Mouse (Mus musculus) liver, embryonic 11.5 days (tissue): ENCODE results near the gene Pjvk. TPM values are rescaled to one million over a fixed set of nuclear protein-coding genes. Genes with fewer than 3 reads are reported as not detected.

Source experiments
- ATAC-seq: fragments of 200-750 bp; cut with Nextera tagmentation; replicated peaks from 2 replicates; pipeline ENCODE4 v1.8.0; 2017; ENCODE audit warnings: moderate number of reproducible peaks, mild to moderate bottlenecking, moderate TSS enrichment, moderate library complexity; ENCODE audit not compliant: low FRiP score
- DNase-seq: peaks from one replicate; pipeline ENCODE4 v3.0.0-alpha.2; 2017; ENCODE audit warnings: low spot score
- H3K27ac ChIP-seq: fragments of 300-500 bp; sonication (generic); 2 replicates; pipeline ENCODE4 v1.5.1; 2014; ENCODE audit warnings: mild to moderate bottlenecking, low read depth, low read length, control low read depth
- H3K27me3 ChIP-seq: fragments of 300-500 bp; sonication (generic); replicated peaks from 2 replicates; pipeline ENCODE4 v1.6.1; 2014; ENCODE audit warnings: low read length, mixed read lengths; ENCODE audit not compliant: control insufficient read depth, insufficient read depth
- H3K36me3 ChIP-seq: fragments of 300-500 bp; sonication (generic); 2 replicates; pipeline ENCODE4 v1.6.1; 2014; ENCODE audit warnings: mild to moderate bottlenecking, low read length, moderate library complexity, mixed read lengths; ENCODE audit not compliant: control insufficient read depth, insufficient read depth
- H3K4me1 ChIP-seq: fragments of 300-500 bp; sonication (generic); replicated peaks from 2 replicates; pipeline ENCODE4 v1.6.1; 2014; ENCODE audit warnings: low read length, mixed read lengths; ENCODE audit not compliant: control insufficient read depth, insufficient read depth
- H3K4me2 ChIP-seq: fragments of 300-500 bp; sonication (generic); 2 replicates; pipeline ENCODE4 v1.6.1; 2014; ENCODE audit warnings: mild to moderate bottlenecking, control low read depth, moderate library complexity
- H3K4me3 ChIP-seq: fragments of 300-500 bp; sonication (generic); 2 replicates; pipeline ENCODE4 v1.5.1; 2014; ENCODE audit warnings: low read depth, low read length, control low read depth
- H3K9ac ChIP-seq: fragments of 300-500 bp; sonication (generic); 2 replicates; pipeline ENCODE4 v1.6.1; 2014; ENCODE audit warnings: low read depth, low read length, control low read depth
- H3K9me3 ChIP-seq: fragments of 300-500 bp; sonication (generic); 2 replicates; pipeline ENCODE4 v1.6.1; 2016; ENCODE audit warnings: low read length, inconsistent platforms, mixed read lengths; ENCODE audit not compliant: control insufficient read depth
- whole genome bisulfite sequencing: fragments of 180-500 bp; shearing (Covaris S2); extraction: QIAGEN DNeasy Blood & Tissue Kit; methylation state at CpG from one replicate; pipeline ENCODE4 v1.1.7; 2014; 5-methylcytosine and 5-hydroxymethylcytosine counted together
- polyA plus RNA-seq: library from polyadenylated mRNA; unstranded; fragments of >200 nt; fragmentation: Nextera tagmentation; extraction: Ambion mirVana; gene quantifications from 2 replicates; pipeline ENCODE4 v1.2.1, GENCODE M21; 2014

Pjvk gene
- polyA plus RNA-seq, result 0.18 TPM in 1 of 2 replicates, not detected in the other

DNA sequence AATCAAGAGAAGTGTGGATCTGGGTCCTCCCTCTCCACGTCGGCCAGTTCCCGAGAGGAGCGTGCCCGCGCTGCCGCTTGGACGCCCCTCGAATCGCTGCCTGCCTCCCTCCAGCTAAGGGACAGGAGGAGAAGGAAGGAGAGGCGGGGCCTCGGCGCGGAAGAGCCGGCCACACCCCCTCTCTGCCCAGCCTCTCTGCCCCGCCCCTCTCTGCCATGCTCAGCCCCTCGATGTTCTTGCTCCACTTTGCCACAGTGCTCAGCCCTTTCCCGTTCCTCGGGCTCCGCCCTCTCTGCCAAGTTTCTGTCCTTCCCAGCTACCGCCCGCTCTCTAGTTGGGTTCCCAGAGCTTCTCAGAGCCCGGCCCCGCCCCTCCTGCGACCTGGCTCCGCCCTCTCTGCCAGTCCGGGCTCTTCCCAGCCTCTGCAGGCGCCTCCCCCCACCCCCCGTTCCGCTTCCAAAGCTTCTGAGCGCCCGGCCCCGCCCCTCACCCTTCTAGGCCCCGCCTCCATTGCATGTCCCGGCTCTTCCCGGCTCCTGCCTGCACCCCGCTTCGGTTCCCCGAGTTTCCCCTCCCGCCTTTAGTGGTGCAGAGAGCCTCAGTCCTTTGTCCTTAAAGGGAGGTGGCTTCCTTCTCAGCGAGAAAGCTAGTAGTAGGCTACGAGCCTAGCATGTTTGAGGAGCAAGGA, at the start of gene Pjvk, which contains the start of gene Prkra:
Gene Pjvk (plus strand): TSS at position 594 of the 688 bp plus-strand sequence.
Gene Prkra (minus strand): TSS at position 133 of the 688 bp plus-strand sequence.
- under 1% methylated on average over 42 of the region's 42 CpGs for WGBS
- peak within 1 kb of the TSS; percentile 77 for H3K9ac ChIP-seq
- H3K27ac ChIP-seq, result peak within 1 kb of the TSS; percentile 58; the same call in 1 of the 2 replicates
- peak within 1 kb of the TSS; percentile 96 for H3K4me2 ChIP-seq
- DNase-seq (peak; percentile 98), ATAC-seq (peak; percentile 95)
- peaks cover 9% of the 10 kb centered on the region; the same call in 1 of the 2 replicates for H3K4me1 ChIP-seq
- H3K9me3 ChIP-seq, result no peaks in the 10 kb centered on the region
- H3K36me3 ChIP-seq, result no peaks in the 10 kb centered on the region
- H3K4me3 ChIP-seq, result peak within 1 kb of the TSS; percentile 70
- no peaks in the 10 kb centered on the region for H3K27me3 ChIP-seq

DNA sequence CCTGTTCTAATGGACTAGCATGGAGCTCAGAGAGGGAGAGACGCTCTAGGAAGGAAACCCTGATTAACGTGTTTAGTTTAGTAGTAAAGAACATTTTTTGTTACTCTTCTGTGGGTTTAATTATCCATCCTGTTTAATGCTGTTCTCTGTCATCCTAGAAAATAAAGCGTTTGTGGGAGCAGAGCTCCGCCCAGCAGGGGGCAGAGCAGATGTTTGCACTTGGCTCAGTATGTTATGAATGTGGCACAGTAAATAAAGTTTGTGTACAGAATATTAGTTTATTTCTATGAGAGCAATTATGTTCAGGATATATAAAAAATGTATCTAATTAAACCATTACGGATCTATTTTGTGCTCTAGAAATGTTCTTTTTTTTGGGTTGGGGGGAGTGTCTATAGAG, 49.1 kb upstream of the Pjvk start:
- Histone ChIP-seq H3K36me3 (no peaks in the 10 kb centered on the region), H3K4me1 (no peaks in the 10 kb centered on the region), H3K4me2 (no peak overlapping the region), H3K27ac (no peak overlapping the region), H3K9ac (no peak overlapping the region), H3K27me3 (no peaks in the 10 kb centered on the region), H3K9me3 (no peaks in the 10 kb centered on the region), H3K4me3 (no peak overlapping the region)
- no peak for ATAC-seq
- 73% methylated on average over 5 of the region's 5 CpGs for WGBS
- DNase-seq, result no peak

DNA sequence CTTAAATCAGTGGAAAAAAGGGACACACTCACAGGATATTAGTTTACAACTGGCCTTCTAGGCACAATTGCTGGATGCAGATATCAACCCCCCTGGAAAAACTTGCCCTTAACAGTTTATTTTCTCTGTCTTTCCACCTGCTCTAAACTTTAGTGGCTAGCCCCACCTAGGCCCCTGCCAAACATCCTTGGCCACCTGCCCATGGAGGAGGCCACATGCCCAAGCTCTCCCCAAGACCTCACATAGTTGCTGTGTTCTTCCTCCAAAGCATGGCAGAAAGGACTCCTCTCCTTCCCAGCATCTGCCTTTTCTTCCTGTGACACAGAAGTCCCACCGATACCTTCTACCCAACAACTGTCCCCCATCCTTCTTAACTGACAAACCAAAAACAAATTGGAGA, 46.0 kb upstream of the Pjvk start:
- H3K4me1 ChIP-seq, result no peaks in the 10 kb centered on the region
- no peak overlapping the region for H3K4me3 ChIP-seq
- H3K9me3 ChIP-seq, result no peaks in the 10 kb centered on the region
- H3K36me3 ChIP-seq, result no peaks in the 10 kb centered on the region
- no peak overlapping the region for H3K27ac ChIP-seq
- ATAC-seq, result no peak
- H3K27me3 ChIP-seq, result no peaks in the 10 kb centered on the region
- 80% methylated on average over 1 of the region's 1 CpGs for WGBS
- no peak for DNase-seq
- H3K4me2 ChIP-seq, result no peak overlapping the region
- H3K9ac ChIP-seq, result no peak overlapping the region

- Histone ChIP-seq H3K36me3 (no peaks in the 10 kb centered on the region), H3K4me3 (no peak overlapping the region), H3K27ac (no peak overlapping the region), H3K9me3 (no peaks in the 10 kb centered on the region), H3K9ac (no peak overlapping the region), H3K4me1 (no peaks in the 10 kb centered on the region), H3K27me3 (no peaks in the 10 kb centered on the region), H3K4me2 (no peak overlapping the region)
- ATAC-seq, result no peak
- WGBS, result 84% methylated on average over 3 of the region's 3 CpGs
- DNase-seq, result no peak
These were observed 41.6 kb upstream of the Pjvk start for GRCm38 (mm10) chr2:76606704-76607103.

GRCm38 (mm10) chr2:76610326-76611104, 37.8 kb upstream of the Pjvk start:
- DNase-seq (no peak), ATAC-seq (no peak)
- Histone ChIP-seq H3K36me3 (no peaks in the 10 kb centered on the region), H3K27me3 (no peaks in the 10 kb centered on the region), H3K4me2 (no peak overlapping the region), H3K4me3 (no peak overlapping the region), H3K4me1 (no peaks in the 10 kb centered on the region), H3K27ac (no peak overlapping the region), H3K9me3 (no peaks in the 10 kb centered on the region), H3K9ac (no peak overlapping the region)
- WGBS, result 67% methylated on average over 10 of the region's 10 CpGs

DNA sequence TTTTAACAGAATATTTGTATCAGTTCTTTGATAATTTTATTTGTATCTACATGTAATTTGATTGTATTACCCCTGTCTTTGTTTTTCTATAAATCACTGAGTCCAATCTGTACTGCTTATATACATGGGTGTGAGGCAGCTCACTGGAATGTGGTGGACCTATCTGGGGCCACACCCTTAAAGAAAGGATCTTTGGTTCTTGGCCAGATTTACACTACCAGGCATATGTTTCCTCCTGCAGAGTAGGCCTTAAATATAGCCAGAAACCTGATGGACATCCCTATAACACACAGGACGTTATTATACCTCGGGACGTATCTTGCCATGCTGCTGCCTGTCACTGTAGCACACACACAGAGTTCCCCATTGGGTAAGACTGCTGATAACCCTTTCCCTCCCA, 36.3 kb upstream of the Pjvk start:
- no peak for ATAC-seq
- no peaks in the 10 kb centered on the region for H3K27me3 ChIP-seq
- no peaks in the 10 kb centered on the region for H3K36me3 ChIP-seq
- WGBS, result 85% methylated on average over 3 of the region's 3 CpGs
- H3K4me3 ChIP-seq, result no peak overlapping the region
- H3K4me2 ChIP-seq, result no peak overlapping the region
- no peaks in the 10 kb centered on the region for H3K4me1 ChIP-seq
- H3K9ac ChIP-seq, result no peak overlapping the region
- no peak overlapping the region for H3K27ac ChIP-seq
- DNase-seq, result no peak
- no peaks in the 10 kb centered on the region for H3K9me3 ChIP-seq

- 48% methylated on average over 1 of the region's 1 CpGs for WGBS
These were observed 30.2 kb upstream of the Pjvk start for GRCm38 (mm10) chr2:76618078-76618477.

GRCm38 (mm10) chr2:76620188-76620587, 28.1 kb upstream of the Pjvk start:
- Histone ChIP-seq H3K9ac (no peak overlapping the region), H3K36me3 (0 out of 2 replicates have a peak, but pooled peaks cover 2% of the 10 kb centered on the region), H3K9me3 (no peaks in the 10 kb centered on the region), H3K27me3 (no peaks in the 10 kb centered on the region), H3K4me2 (no peak overlapping the region), H3K4me3 (no peak overlapping the region), H3K4me1 (no peaks in the 10 kb centered on the region), H3K27ac (no peak overlapping the region)
- WGBS, result 75% methylated on average over 5 of the region's 5 CpGs
- no peak for ATAC-seq
- no peak for DNase-seq

More at GRCm38 (mm10) chr2:76618078-76618477, 30.2 kb upstream of the Pjvk start:
- Histone ChIP-seq H3K4me3 (no peak overlapping the region), H3K9me3 (no peaks in the 10 kb centered on the region), H3K27ac (no peak overlapping the region), H3K4me2 (no peak overlapping the region), H3K27me3 (no peaks in the 10 kb centered on the region), H3K4me1 (no peaks in the 10 kb centered on the region), H3K9ac (no peak overlapping the region), H3K36me3 (no peaks in the 10 kb centered on the region)
- ATAC-seq (no peak), DNase-seq (no peak)
